Mouse (Mus musculus) right cerebral cortex, postnatal 10 days (tissue): ENCODE data around the gene Sike1.
A peak's percentile ranks its signal among the peaks of the same experiment; 100 is the strongest.

Experiments used
- DNase-seq, 2 experiments: peaks; one replicate each; pipeline ENCODE4 v3.0.0; 2021; ENCODE audit warnings: low spot score in 2 of 2

Gene Sike1

GRCm38 (mm10) chr3:103026174-103026573 is 30.7 kb downstream of the Sike1 start:
- no peak for DNase-seq

GRCm38 (mm10) chr3:103040285-103040684 is 44.8 kb downstream of the Sike1 start:
- DNase-seq = no peak

GRCm38 (mm10) chr3:103040861-103041379 is 45.4 kb downstream of the Sike1 start:
- no peak for DNase-seq

GRCm38 (mm10) chr3:103056016-103056595 is 60.6 kb downstream of the Sike1 start:
- no peak for DNase-seq

GRCm38 (mm10) chr3:103057752-103058151 is 62.2 kb downstream of the Sike1 start:
- peak; percentile 34 to 49 for DNase-seq
